Mouse (Mus musculus): Measurements from ENCODE around the gene Ly9. TPM values are rescaled to one million over a fixed set of nuclear protein-coding genes. Genes with fewer than 3 reads are reported as not detected.

Gene Ly9
- total and polyA plus RNA-seq, 3 experiments: 43.6 to 68.6 (median 57.8) TPM

DNA sequence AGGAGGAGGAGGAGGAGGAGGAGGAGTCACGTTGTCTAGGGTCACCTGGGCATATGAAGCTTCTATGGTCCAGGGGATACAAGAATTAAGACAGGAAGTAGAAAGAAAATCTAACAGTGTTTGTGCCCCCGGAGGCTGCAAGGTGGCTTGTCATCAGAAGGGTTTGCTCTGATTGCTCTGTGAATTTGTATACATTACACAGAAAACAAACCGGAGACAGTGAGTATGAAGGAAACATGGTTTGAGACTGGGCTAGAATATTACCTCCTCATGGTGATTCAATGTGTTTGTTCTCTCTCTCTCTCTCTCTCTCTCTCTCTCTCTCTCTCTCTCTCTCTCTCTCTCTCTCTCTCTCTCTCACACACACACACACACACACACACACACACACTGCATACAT, 554 bp downstream of the Ly9 start:
- Histone ChIP-seq H3K79me2 (replicated peaks; ENCODE audit: control insufficient read depth, extremely low read depth, insufficient read depth, poor library complexity, severe bottlenecking) (peaks cover 6% of the 10 kb centered on the region; the same call in 1 of the 2 replicates), H3K36me3 (replicated peaks in 1 of 2; ENCODE audit: control insufficient read depth in 1 of 2, insufficient read depth in 1 of 2, low read length in 1 of 2) (peaks cover 18 to 35% of the 10 kb centered on the region in 2 experiments), H3K9me3 (replicated peaks; ENCODE audit: low read length) (no peaks in the 10 kb centered on the region), H3K27me3 (replicated peaks) (no peaks in the 10 kb centered on the region), H3K9ac (ENCODE audit: insufficient read depth, low read depth) (peak overlapping the region; percentile 87), H3K4me3 (replicated peaks in 1 of 3; ENCODE audit: low read depth in 2 of 3, low read length in 2 of 3, poor library complexity in 1 of 3) (peak overlapping the region; percentile 60 to 86 (median 66)), H3K27ac (ENCODE audit: insufficient read depth, low read depth) (no peak overlapping the region), H3K4me1 (ENCODE audit: control insufficient read depth in 1 of 2, insufficient read depth in 2 of 2) (peaks cover 2 to 70% of the 10 kb centered on the region in 2 experiments; a peak in 2 of 4 replicates), H3K4me2 (ENCODE audit: insufficient read depth, low read depth, poor library complexity, severe bottlenecking) (peak overlapping the region; percentile 60; the same call in 1 of the 2 replicates)
- in situ Hi-C loops (cut with MboI; ENCODE audit: low pct_ligation_motif_present, low pct_unique_long_range_greater_than_20kb, low sequenced_read_pairs): loop anchor here (5.0 kb wide), 1 partner anchor 51 kb away; no protein-coding TSS in a partner anchor
- TF ChIP-seq BHLHE40 (IDR thresholded peaks at IDR 0.05; ENCODE audit: low read depth, low read length) (no peak), TBP (conservative IDR thresholded peaks at IDR 0.05; ENCODE audit: low read depth, low read length) (no peak), ETS1 (conservative IDR thresholded peaks at IDR 0.05; ENCODE audit: low read depth, low read length) (no peak)
- DNase-seq (ENCODE audit: extremely low read depth): peak; percentile 29
- dilution Hi-C loops (cut with MboI; ENCODE audit: extremely low pct_ligation_motif_present, extremely low pct_unique_long_range_greater_than_20kb, low sequenced_read_pairs): no loop called here

DNA sequence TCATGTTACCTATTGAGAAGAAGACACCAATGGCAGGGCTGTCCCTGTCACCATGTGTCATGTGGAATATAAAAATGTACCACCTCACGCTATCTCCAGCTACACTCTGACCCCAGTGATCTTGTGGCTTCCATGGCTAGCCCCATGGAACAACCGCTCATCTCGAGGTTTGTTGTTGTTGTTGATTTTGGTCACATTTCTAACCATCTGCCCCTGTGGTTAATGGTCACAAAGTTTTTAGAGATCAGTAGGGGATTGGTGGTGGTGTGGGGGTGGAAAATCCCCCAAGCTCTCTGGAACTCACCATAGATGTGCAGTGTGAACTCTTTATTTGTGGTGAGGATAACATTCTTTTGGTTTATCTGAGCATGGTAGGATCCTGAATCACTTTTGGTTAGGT, 2.5 kb downstream of the Ly9 start:
- TF ChIP-seq HCFC1 (IDR thresholded peaks at IDR 0.05; ENCODE audit: low read depth, low read length): no peak
- no peak for TF ChIP-seq MYC (IDR thresholded peaks at IDR 0.05; ENCODE audit: low read depth, low read length)
- no peak for TF ChIP-seq EP300 (IDR thresholded peaks at IDR 0.05; ENCODE audit: low read length)
- TF ChIP-seq USF2 (conservative IDR thresholded peaks at IDR 0.05; ENCODE audit: low read depth, low read length): no peak
- no peak for TF ChIP-seq NRF1 (IDR thresholded peaks at IDR 0.05; ENCODE audit: low read depth, low read length)
- TF ChIP-seq KAT2A (IDR thresholded peaks at IDR 0.05; ENCODE audit: insufficient replicate concordance, low read length): no peak
- no peak for TF ChIP-seq POLR2A (IDR thresholded peaks at IDR 0.05; ENCODE audit: low read depth, low read length)
- TF ChIP-seq MAFK (IDR thresholded peaks at IDR 0.05; ENCODE audit: insufficient replicate concordance, low read length): no peak
- TF ChIP-seq POLR2AphosphoS2 (IDR thresholded peaks at IDR 0.05; ENCODE audit: low read depth, low read length): no peak
- TF ChIP-seq BHLHE40 (IDR thresholded peaks at IDR 0.05; ENCODE audit: low read depth, low read length): no peak
- TF ChIP-seq IRF4 (IDR thresholded peaks at IDR 0.05; ENCODE audit: low read depth, low read length): no peak
- no peak for TF ChIP-seq UBTF (IDR thresholded peaks at IDR 0.05; ENCODE audit: low read depth, low read length)
- TF ChIP-seq RCOR1 (conservative IDR thresholded peaks at IDR 0.05; ENCODE audit: low read depth, low read length): no peak
- no peak for TF ChIP-seq JUN (IDR thresholded peaks at IDR 0.05; ENCODE audit: insufficient read depth, low read depth, low read length)

More for the DNA sequence above, 2.5 kb downstream of the Ly9 start:
- Histone ChIP-seq H3K4me2 (ENCODE audit: insufficient read depth, low read depth, poor library complexity, severe bottlenecking) (peak overlapping the region; percentile 11; the same call in 1 of the 2 replicates), H3K36me3 (replicated peaks in 1 of 2; ENCODE audit: control insufficient read depth in 1 of 2, insufficient read depth in 1 of 2, low read length in 1 of 2) (peaks cover 35 to 55% of the 10 kb centered on the region in 2 experiments), H3K9me3 (replicated peaks; ENCODE audit: low read length) (no peaks in the 10 kb centered on the region), H3K4me3 (replicated peaks in 1 of 3; ENCODE audit: low read depth in 2 of 3, low read length in 2 of 3, poor library complexity in 1 of 3) (no peak overlapping the region), H3K27ac (ENCODE audit: insufficient read depth, low read depth) (no peak overlapping the region), H3K9ac (ENCODE audit: insufficient read depth, low read depth) (no peak overlapping the region), H3K27me3 (replicated peaks) (no peaks in the 10 kb centered on the region), H3K4me1 (ENCODE audit: control insufficient read depth in 1 of 2, insufficient read depth in 2 of 2) (peaks cover 2 to 60% of the 10 kb centered on the region in 2 experiments; a peak in 2 of 4 replicates), H3K79me2 (replicated peaks; ENCODE audit: control insufficient read depth, extremely low read depth, insufficient read depth, poor library complexity, severe bottlenecking) (peaks cover 6% of the 10 kb centered on the region; the same call in 1 of the 2 replicates)
- in situ Hi-C loops (cut with MboI; ENCODE audit: low pct_ligation_motif_present, low pct_unique_long_range_greater_than_20kb, low sequenced_read_pairs) (loop anchor here (5.0 kb wide), 1 partner anchor 53 kb away; no protein-coding TSS in a partner anchor), dilution Hi-C loops (cut with MboI; ENCODE audit: extremely low pct_ligation_motif_present, extremely low pct_unique_long_range_greater_than_20kb, low sequenced_read_pairs) (no loop called here)
- no peak for DNase-seq (ENCODE audit: extremely low read depth)
